Mouse (Mus musculus): ENCODE results near the gene Ap2m1. TPM values are rescaled to one million over a fixed set of nuclear protein-coding genes. Genes with fewer than 3 reads are reported as not detected.

The Ap2m1 gene
- polyA plus RNA-seq, 1 experiment from 2014 or later, result 797 TPM

GRCm38 (mm10) chr16:20549161-20549560 is 13.9 kb downstream of the Ap2m1 start:
- Histone ChIP-seq H3K4me3 (ENCODE audit: low read depth, low read length) (peak overlapping the region; percentile 63), H3K36me3 (ENCODE audit: control insufficient read depth, insufficient read depth, low read length) (peaks cover 6% of the 10 kb centered on the region), H3K27ac (ENCODE audit: low read depth, low read length) (no peak overlapping the region), H3K27me3 (ENCODE audit: control insufficient read depth, insufficient read depth, low read length) (no peaks in the 10 kb centered on the region), H3K9me3 (ENCODE audit: control insufficient read depth, low read length) (no peaks in the 10 kb centered on the region), H3K9ac (ENCODE audit: low read length) (peak overlapping the region; percentile 70), H3K4me1 (replicated peaks; ENCODE audit: control insufficient read depth, insufficient read depth, low read length) (peaks cover 7% of the 10 kb centered on the region; the same call in 1 of the 2 replicates), H3K4me2 (ENCODE audit: low read depth, low read length, severe bottlenecking) (peak overlapping the region; percentile 76)
- no peak for DNase-seq (ENCODE audit: low spot score)
- WGBS, result 53% methylated on average over 9 of the region's 9 CpGs
- ATAC-seq (replicated peaks; ENCODE audit: low FRiP score), result no peak

- H3K27me3 ChIP-seq (ENCODE audit: control insufficient read depth, insufficient read depth, low read length), result no peaks in the 10 kb centered on the region
- H3K9ac ChIP-seq (ENCODE audit: low read length), result no peak overlapping the region
- peaks cover 7% of the 10 kb centered on the region; the same call in 1 of the 2 replicates for H3K4me1 ChIP-seq (replicated peaks; ENCODE audit: control insufficient read depth, insufficient read depth, low read length)
- no peak for ATAC-seq (replicated peaks; ENCODE audit: low FRiP score)
- WGBS, result 94% methylated on average over 5 of the region's 5 CpGs
- no peak overlapping the region for H3K27ac ChIP-seq (ENCODE audit: low read depth, low read length)
- no peak overlapping the region for H3K4me3 ChIP-seq (ENCODE audit: low read depth, low read length)
- no peak overlapping the region for H3K4me2 ChIP-seq (ENCODE audit: low read depth, low read length, severe bottlenecking)
- no peaks in the 10 kb centered on the region for H3K9me3 ChIP-seq (ENCODE audit: control insufficient read depth, low read length)
- no peak for DNase-seq (ENCODE audit: low spot score)
- H3K36me3 ChIP-seq (ENCODE audit: control insufficient read depth, insufficient read depth, low read length), result peaks cover 2% of the 10 kb centered on the region
These were observed 16.4 kb downstream of the Ap2m1 start for GRCm38 (mm10) chr16:20551691-20552090.

- H3K9ac ChIP-seq (ENCODE audit: low read length), result no peak overlapping the region
- H3K36me3 ChIP-seq (ENCODE audit: control insufficient read depth, insufficient read depth, low read length), result peaks cover 2% of the 10 kb centered on the region
- WGBS, result 92% methylated on average over 1 of the region's 1 CpGs
- H3K27ac ChIP-seq (ENCODE audit: low read depth, low read length), result no peak overlapping the region
- no peaks in the 10 kb centered on the region for H3K9me3 ChIP-seq (ENCODE audit: control insufficient read depth, low read length)
- H3K4me2 ChIP-seq (ENCODE audit: low read depth, low read length, severe bottlenecking), result no peak overlapping the region
- no peaks in the 10 kb centered on the region for H3K27me3 ChIP-seq (ENCODE audit: control insufficient read depth, insufficient read depth, low read length)
- no peak for ATAC-seq (replicated peaks; ENCODE audit: low FRiP score)
- DNase-seq (ENCODE audit: low spot score), result no peak
- peaks cover 7% of the 10 kb centered on the region; the same call in 1 of the 2 replicates for H3K4me1 ChIP-seq (replicated peaks; ENCODE audit: control insufficient read depth, insufficient read depth, low read length)
- no peak overlapping the region for H3K4me3 ChIP-seq (ENCODE audit: low read depth, low read length)
These were observed 17.3 kb downstream of the Ap2m1 start for GRCm38 (mm10) chr16:20552594-20552993.

- no peaks in the 10 kb centered on the region for H3K27me3 ChIP-seq (ENCODE audit: control insufficient read depth, insufficient read depth, low read length)
- no peak overlapping the region for H3K4me3 ChIP-seq (ENCODE audit: low read depth, low read length)
- ATAC-seq (replicated peaks; ENCODE audit: low FRiP score) (no peak), DNase-seq (ENCODE audit: low spot score) (no peak)
- H3K9me3 ChIP-seq (ENCODE audit: control insufficient read depth, low read length), result no peaks in the 10 kb centered on the region
- H3K4me2 ChIP-seq (ENCODE audit: low read depth, low read length, severe bottlenecking), result no peak overlapping the region
- 89% methylated on average over 6 of the region's 6 CpGs for WGBS
- H3K4me1 ChIP-seq (replicated peaks; ENCODE audit: control insufficient read depth, insufficient read depth, low read length), result no peaks in the 10 kb centered on the region
- H3K9ac ChIP-seq (ENCODE audit: low read length), result no peak overlapping the region
- H3K36me3 ChIP-seq (ENCODE audit: control insufficient read depth, insufficient read depth, low read length), result peaks cover 2% of the 10 kb centered on the region
- H3K27ac ChIP-seq (ENCODE audit: low read depth, low read length), result no peak overlapping the region
These were observed 19.7 kb downstream of the Ap2m1 start for GRCm38 (mm10) chr16:20555000-20555399.

GRCm38 (mm10) chr16:20557381-20557780 is 22.1 kb downstream of the Ap2m1 start:
- 88% methylated on average over 7 of the region's 7 CpGs for WGBS
- no peaks in the 10 kb centered on the region for H3K9me3 ChIP-seq (ENCODE audit: control insufficient read depth, low read length)
- no peak overlapping the region for H3K4me2 ChIP-seq (ENCODE audit: low read depth, low read length, severe bottlenecking)
- ATAC-seq (replicated peaks; ENCODE audit: low FRiP score) (no peak), DNase-seq (ENCODE audit: low spot score) (no peak)
- no peaks in the 10 kb centered on the region for H3K27me3 ChIP-seq (ENCODE audit: control insufficient read depth, insufficient read depth, low read length)
- peaks cover 2% of the 10 kb centered on the region for H3K36me3 ChIP-seq (ENCODE audit: control insufficient read depth, insufficient read depth, low read length)
- H3K4me3 ChIP-seq (ENCODE audit: low read depth, low read length), result no peak overlapping the region
- no peaks in the 10 kb centered on the region for H3K4me1 ChIP-seq (replicated peaks; ENCODE audit: control insufficient read depth, insufficient read depth, low read length)
- no peak overlapping the region for H3K27ac ChIP-seq (ENCODE audit: low read depth, low read length)
- H3K9ac ChIP-seq (ENCODE audit: low read length), result no peak overlapping the region

GRCm38 (mm10) chr16:20565075-20565474 is 29.8 kb downstream of the Ap2m1 start:
- Histone ChIP-seq H3K4me2 (ENCODE audit: low read depth, low read length, severe bottlenecking) (no peak overlapping the region), H3K9ac (ENCODE audit: low read length) (no peak overlapping the region), H3K27me3 (ENCODE audit: control insufficient read depth, insufficient read depth, low read length) (no peaks in the 10 kb centered on the region), H3K4me3 (ENCODE audit: low read depth, low read length) (no peak overlapping the region), H3K36me3 (ENCODE audit: control insufficient read depth, insufficient read depth, low read length) (no peaks in the 10 kb centered on the region; the same call in none of the 2 replicates), H3K27ac (ENCODE audit: low read depth, low read length) (no peak overlapping the region), H3K4me1 (replicated peaks; ENCODE audit: control insufficient read depth, insufficient read depth, low read length) (no peaks in the 10 kb centered on the region), H3K9me3 (ENCODE audit: control insufficient read depth, low read length) (no peaks in the 10 kb centered on the region)
- 80% methylated on average over 1 of the region's 1 CpGs for WGBS
- ATAC-seq (replicated peaks; ENCODE audit: low FRiP score), result no peak
- DNase-seq (ENCODE audit: low spot score), result no peak

GRCm38 (mm10) chr16:20589366-20589938 is 54.2 kb downstream of the Ap2m1 start, which contains the start of gene Vwa5b2:
TSS of gene Vwa5b2 (plus strand) at chr16:20589471.
- Histone ChIP-seq H3K4me2 (ENCODE audit: low read depth, low read length, severe bottlenecking) (peak within 1 kb of the TSS; percentile 77), H3K27me3 (ENCODE audit: control insufficient read depth, insufficient read depth, low read length) (peaks cover 42% of the 10 kb centered on the region), H3K9ac (ENCODE audit: low read length) (peak within 1 kb of the TSS; percentile 48), H3K4me1 (replicated peaks; ENCODE audit: control insufficient read depth, insufficient read depth, low read length) (peaks cover 16% of the 10 kb centered on the region; the same call in 1 of the 2 replicates), H3K36me3 (ENCODE audit: control insufficient read depth, insufficient read depth, low read length) (no peaks in the 10 kb centered on the region), H3K9me3 (ENCODE audit: control insufficient read depth, low read length) (no peaks in the 10 kb centered on the region), H3K4me3 (ENCODE audit: low read depth, low read length) (peak within 1 kb of the TSS; percentile 46), H3K27ac (ENCODE audit: low read depth, low read length) (no peak within 1 kb of the TSS)
- ATAC-seq (replicated peaks; ENCODE audit: low FRiP score) (peak; percentile 63), DNase-seq (ENCODE audit: low spot score) (no peak)
- under 1% methylated on average over 23 of the region's 24 CpGs for WGBS

- Histone ChIP-seq H3K9ac (ENCODE audit: low read length) (peak overlapping the region; percentile 48), H3K27ac (ENCODE audit: low read depth, low read length) (no peak overlapping the region), H3K27me3 (ENCODE audit: control insufficient read depth, insufficient read depth, low read length) (peaks cover 42% of the 10 kb centered on the region), H3K4me3 (ENCODE audit: low read depth, low read length) (peak overlapping the region; percentile 46), H3K4me2 (ENCODE audit: low read depth, low read length, severe bottlenecking) (peak overlapping the region; percentile 77), H3K36me3 (ENCODE audit: control insufficient read depth, insufficient read depth, low read length) (no peaks in the 10 kb centered on the region), H3K4me1 (replicated peaks; ENCODE audit: control insufficient read depth, insufficient read depth, low read length) (peaks cover 16% of the 10 kb centered on the region; the same call in 1 of the 2 replicates), H3K9me3 (ENCODE audit: control insufficient read depth, low read length) (no peaks in the 10 kb centered on the region)
- peak; percentile 77 for ATAC-seq (replicated peaks; ENCODE audit: low FRiP score)
- DNase-seq (ENCODE audit: low spot score), result peak; percentile 79
- WGBS, result under 1% methylated on average over 39 of the region's 39 CpGs
These were observed 54.8 kb downstream of the Ap2m1 start for GRCm38 (mm10) chr16:20589939-20590679.
